Mouse (Mus musculus): ENCODE measurements around the gene 1700018F24Rik. TPM values are rescaled to one million over a fixed set of nuclear protein-coding genes. Genes with fewer than 3 reads are reported as not detected.
A peak's percentile ranks its signal among the peaks of the same experiment; 100 is the strongest.

Gene 1700018F24Rik
- total and polyA plus RNA-seq, 3 experiments, result not detected

DNA sequence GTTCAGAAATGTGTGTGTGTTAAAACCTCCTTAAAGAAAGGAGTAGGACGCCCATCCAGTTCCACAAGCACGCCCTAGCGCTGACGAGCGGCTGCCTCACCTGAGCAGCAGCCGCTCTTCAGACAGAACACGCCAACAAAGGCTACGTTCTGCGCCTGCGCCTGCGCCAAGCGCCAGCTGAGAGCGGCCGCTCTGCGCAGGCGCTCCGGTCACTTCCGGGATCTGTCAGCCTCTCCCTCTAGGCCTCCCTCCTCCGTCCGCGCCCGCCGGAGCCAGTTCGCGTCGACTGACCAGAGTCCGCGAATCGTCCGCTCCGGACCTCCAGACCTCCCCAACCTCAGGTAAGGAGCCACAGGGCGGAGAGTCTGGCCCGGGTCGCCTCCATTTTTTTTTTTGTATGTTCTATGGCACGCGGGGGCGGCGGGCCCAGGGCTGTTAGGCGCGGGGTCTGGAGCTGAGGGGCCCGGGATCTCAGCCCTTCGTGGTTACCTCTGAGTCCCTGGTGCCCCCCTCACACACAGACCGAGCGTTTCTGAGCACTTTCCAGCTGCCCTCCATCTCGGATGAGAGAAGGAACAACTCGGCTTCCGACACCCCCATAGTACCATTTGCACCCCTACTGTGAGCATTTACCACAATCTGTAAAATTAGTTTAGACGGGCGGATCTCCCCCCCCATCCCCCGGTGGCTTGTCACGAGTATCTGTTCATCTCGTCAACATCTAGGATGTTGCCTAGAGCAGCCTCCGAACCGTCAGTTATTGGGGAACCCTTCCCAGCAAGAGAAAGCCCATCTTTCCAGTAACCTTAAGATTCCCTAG, 41.1 kb downstream of the 1700018F24Rik start, which contains the start of the genes Arpc1a and Kpna7 (continued):
- TF ChIP-seq SIN3A (IDR thresholded peaks at IDR 0.05; ENCODE audit: low read length) (peak; percentile 93), ELF1 (IDR thresholded peaks at IDR 0.05; ENCODE audit: low read depth, low read length) (peak; percentile 99), MYC (IDR thresholded peaks at IDR 0.05; ENCODE audit: low read depth, low read length) (no peak), IRF4 (IDR thresholded peaks at IDR 0.05; ENCODE audit: low read depth, low read length) (0 out of 2 replicates have a peak, but pooled peaks have one; percentile 31), ZMIZ1 (IDR thresholded peaks at IDR 0.05; ENCODE audit: low read depth, low read length) (peak; percentile 81; the same call in 1 of the 2 replicates), ZNF384 (IDR thresholded peaks at IDR 0.05; ENCODE audit: low read depth, low read length) (no peak), RCOR1 (conservative IDR thresholded peaks at IDR 0.05; ENCODE audit: low read depth, low read length) (peak; percentile 71; the same call in 1 of the 2 replicates), UBTF (IDR thresholded peaks at IDR 0.05; ENCODE audit: low read depth, low read length) (no peak), EP300 (IDR thresholded peaks at IDR 0.05; ENCODE audit: low read length) (no peak), E2F4 (IDR thresholded peaks at IDR 0.05; ENCODE audit: insufficient replicate concordance, low read depth, low read length) (no peak), ZKSCAN1 (IDR thresholded peaks at IDR 0.05; ENCODE audit: borderline replicate concordance, low read depth, low read length) (no peak), MAFK (IDR thresholded peaks at IDR 0.05; ENCODE audit: insufficient replicate concordance, low read length) (no peak), MAZ (IDR thresholded peaks at IDR 0.05; ENCODE audit: low read depth, low read length) (0 out of 2 replicates have a peak, but pooled peaks have one; percentile 45), USF1 (IDR thresholded peaks at IDR 0.05; ENCODE audit: low read depth, low read length) (no peak), RAD21 (IDR thresholded peaks at IDR 0.05; ENCODE audit: low read depth, low read length) (no peak), TCF12 (IDR thresholded peaks at IDR 0.05; ENCODE audit: low read depth, low read length) (peak; percentile 84; the same call in 1 of the 2 replicates), MEF2A (IDR thresholded peaks at IDR 0.05; ENCODE audit: borderline replicate concordance, low read depth, low read length) (peak; percentile 62; the same call in 1 of the 2 replicates), MXI1 (IDR thresholded peaks at IDR 0.05; ENCODE audit: low read depth, low read length) (peak; percentile 82; the same call in 1 of the 2 replicates), HCFC1 (IDR thresholded peaks at IDR 0.05; ENCODE audit: low read depth, low read length) (peak; percentile 77), KAT2A (IDR thresholded peaks at IDR 0.05; ENCODE audit: insufficient replicate concordance, low read length) (0 out of 2 replicates have a peak, but pooled peaks have one; percentile 42), NELFE (IDR thresholded peaks at IDR 0.05; ENCODE audit: low read depth, low read length) (peak; percentile 90; the same call in 1 of the 2 replicates)

DNA sequence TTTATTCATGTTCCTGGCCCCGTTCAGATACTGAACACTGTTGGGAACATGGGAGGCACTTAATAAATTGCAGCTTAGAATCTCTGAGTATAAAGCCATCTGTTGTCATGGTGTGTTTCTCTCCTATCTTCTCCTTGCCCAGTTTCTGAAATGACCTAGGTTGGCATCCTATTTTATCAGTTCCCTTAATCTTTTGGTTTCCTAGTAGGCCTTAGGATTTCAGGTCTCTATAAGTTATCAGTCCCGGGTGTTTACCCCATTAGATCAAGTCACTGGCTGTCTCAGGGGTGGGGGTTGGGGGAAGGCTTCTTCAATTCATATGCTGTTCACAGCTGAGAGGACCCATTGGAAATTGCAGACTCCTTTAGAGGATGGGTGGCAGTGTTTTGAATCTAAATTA, 42.0 kb downstream of the 1700018F24Rik start:
- Histone ChIP-seq H3K79me2 (replicated peaks; ENCODE audit: control insufficient read depth, extremely low read depth, insufficient read depth, poor library complexity, severe bottlenecking) (peaks cover 48% of the 10 kb centered on the region), H3K9me3 (replicated peaks; ENCODE audit: low read length) (peaks cover 2% of the 10 kb centered on the region), H3K36me3 (replicated peaks in 1 of 2; ENCODE audit: control insufficient read depth in 1 of 2, insufficient read depth in 1 of 2, low read length in 1 of 2) (peaks cover 5 to 30% of the 10 kb centered on the region in 2 experiments), H3K9ac (ENCODE audit: insufficient read depth, low read depth) (peak overlapping the region; percentile 99; the same call in 1 of the 2 replicates), H3K27ac (ENCODE audit: insufficient read depth, low read depth) (no peak overlapping the region), H3K27me3 (replicated peaks) (no peaks in the 10 kb centered on the region), H3K4me1 (ENCODE audit: control insufficient read depth in 1 of 2, insufficient read depth in 2 of 2) (peaks cover 5 to 23% of the 10 kb centered on the region in 2 experiments; a peak in 3 of 4 replicates), H3K4me3 (replicated peaks in 1 of 3; ENCODE audit: low read depth in 2 of 3, low read length in 2 of 3, poor library complexity in 1 of 3) (peak overlapping the region; percentile 67 to 87 (median 71)), H3K4me2 (ENCODE audit: insufficient read depth, low read depth, poor library complexity, severe bottlenecking) (peak overlapping the region; percentile 83)
- TF ChIP-seq CHD1 (IDR thresholded peaks at IDR 0.05; ENCODE audit: low read depth, low read length) (no peak), EP300 (IDR thresholded peaks at IDR 0.05; ENCODE audit: low read length) (no peak), SIN3A (IDR thresholded peaks at IDR 0.05; ENCODE audit: low read length) (no peak), USF1 (IDR thresholded peaks at IDR 0.05; ENCODE audit: low read depth, low read length) (no peak), USF2 (conservative IDR thresholded peaks at IDR 0.05; ENCODE audit: low read depth, low read length) (no peak), IRF4 (IDR thresholded peaks at IDR 0.05; ENCODE audit: low read depth, low read length) (no peak), ETS1 (conservative IDR thresholded peaks at IDR 0.05; ENCODE audit: low read depth, low read length) (no peak), ZNF384 (IDR thresholded peaks at IDR 0.05; ENCODE audit: low read depth, low read length) (no peak), MAFK (IDR thresholded peaks at IDR 0.05; ENCODE audit: insufficient replicate concordance, low read length) (no peak), BHLHE40 (IDR thresholded peaks at IDR 0.05; ENCODE audit: low read depth, low read length) (no peak), NELFE (IDR thresholded peaks at IDR 0.05; ENCODE audit: low read depth, low read length) (no peak), KAT2A (IDR thresholded peaks at IDR 0.05; ENCODE audit: insufficient replicate concordance, low read length) (no peak), POLR2AphosphoS2 (IDR thresholded peaks at IDR 0.05; ENCODE audit: low read depth, low read length) (no peak), E2F4 (IDR thresholded peaks at IDR 0.05; ENCODE audit: insufficient replicate concordance, low read depth, low read length) (no peak), NRF1 (IDR thresholded peaks at IDR 0.05; ENCODE audit: low read depth, low read length) (no peak), MYC (IDR thresholded peaks at IDR 0.05; ENCODE audit: low read depth, low read length) (no peak), CTCF (conservative IDR thresholded peaks at IDR 0.05 in 1 of 2, IDR thresholded peaks at IDR 0.05 in 1 of 2; ENCODE audit: low read depth in 2 of 2, low read length in 2 of 2) (no peak)
- DNase-seq (ENCODE audit: extremely low read depth), result no peak
- dilution Hi-C loops (cut with MboI; ENCODE audit: extremely low pct_ligation_motif_present, extremely low pct_unique_long_range_greater_than_20kb, low sequenced_read_pairs), result no loop called here
- in situ Hi-C loops (cut with MboI; ENCODE audit: low pct_ligation_motif_present, low pct_unique_long_range_greater_than_20kb, low sequenced_read_pairs), result loop anchor here (5.0 kb wide), 1 partner anchor 88 kb away; no protein-coding TSS in a partner anchor
